Mouse (Mus musculus): ENCODE results near the gene Olfr143.

The Olfr143 gene

DNA sequence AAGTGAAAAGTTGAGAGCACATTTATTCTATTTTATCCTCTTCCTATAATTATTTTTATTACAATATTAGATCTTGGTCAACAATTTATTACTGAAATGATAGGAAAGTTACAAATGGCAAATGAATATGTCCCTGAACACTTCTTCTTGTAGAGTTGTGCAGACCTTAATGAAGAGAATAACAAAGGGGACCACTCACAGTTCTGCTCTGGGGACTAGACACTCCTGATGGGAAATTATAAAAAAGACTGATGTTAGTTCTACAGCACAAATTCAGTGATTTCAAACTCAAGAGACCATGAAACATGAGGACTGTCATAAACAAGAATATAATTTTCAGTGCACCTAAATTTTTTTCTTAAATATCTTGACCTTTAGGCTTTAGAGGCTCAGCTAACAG lies at the start of gene Olfr143:
Gene Olfr143, plus strand, starts transcription at position 301 of the 400 bp plus-strand sequence.
- no peak for DNase-seq (ENCODE audit: low spot score)

DNA sequence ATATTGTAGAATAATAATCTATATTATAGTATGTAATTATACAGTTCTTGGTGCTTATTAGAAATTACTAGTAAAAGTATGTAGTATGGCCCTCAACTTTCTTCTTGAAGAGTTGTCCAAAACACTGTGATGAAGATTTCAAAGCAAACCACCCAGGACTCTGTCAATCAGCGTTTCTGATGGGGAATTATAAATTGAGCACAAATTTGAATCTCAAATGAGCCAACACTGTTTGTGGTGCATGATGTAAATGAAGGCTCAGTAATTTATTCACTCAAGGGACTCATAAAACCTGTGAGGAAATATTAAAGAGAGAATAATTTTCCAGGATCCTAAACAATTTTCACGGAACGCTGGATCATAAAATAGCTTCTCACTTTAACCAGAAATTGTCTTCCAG lies 44.5 kb upstream of the Olfr143 start, which contains the start of gene Olfr893:
Gene Olfr893, plus strand, starts transcription at position 301 of the 400 bp plus-strand sequence.
- no peak for DNase-seq (ENCODE audit: low spot score)

DNA sequence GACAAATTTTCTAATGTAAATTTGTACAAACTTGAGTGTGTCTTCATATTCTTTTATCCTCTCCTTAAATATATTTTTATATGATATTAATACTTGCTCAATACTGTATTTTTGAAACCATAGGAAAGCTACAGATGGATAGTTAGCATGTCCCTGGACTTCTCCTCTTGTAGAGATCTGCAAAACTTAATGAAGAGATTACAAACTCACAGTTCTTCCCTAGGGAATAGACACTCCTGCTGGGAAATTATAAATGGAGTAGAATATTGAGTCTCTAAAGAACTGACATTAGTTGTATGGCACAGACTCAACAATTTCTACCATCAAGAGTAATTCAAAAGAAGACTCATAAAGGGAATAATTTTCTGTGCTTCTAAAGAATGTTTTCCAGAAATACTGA lies 34.8 kb upstream of the Olfr143 start, which contains the start of gene Olfr894:
Gene Olfr894, plus strand, starts transcription at position 301 of the 400 bp plus-strand sequence.
- no peak for DNase-seq (ENCODE audit: low spot score)

GRCm38 (mm10) chr9:38267551-38267950 lies 15.0 kb downstream of the Olfr143 start, which contains the start of gene Olfr895:
Gene Olfr895, plus strand, starts transcription at chr9:38267851.
- no peak for DNase-seq (ENCODE audit: low spot score)

- no peak for DNase-seq (ENCODE audit: low spot score)
Measured at GRCm38 (mm10) chr9:38290807-38291206, 38.2 kb downstream of the Olfr143 start, which contains the start of gene Olfr896-ps1. Gene Olfr896-ps1, plus strand, starts transcription at chr9:38291107.
